Mouse (Mus musculus) hematopoietic multipotent progenitor cell, adult 10-12 weeks (in vitro differentiated cells): ENCODE measurements around the gene Prmt6. TPM values are rescaled to one million over a fixed set of nuclear protein-coding genes. Genes with fewer than 3 reads are reported as not detected.

Experiments
- polyA plus RNA-seq: library from polyadenylated mRNA; stranded (reverse); fragments of >175 nt; gene quantifications from 2 replicates; pipeline ENCODE4 v1.2.3, GENCODE M21; 2012; ENCODE audit warnings: low replicate concordance

Prmt6 gene
- polyA plus RNA-seq: 10.5 and 17.8 TPM in 2 replicates

GRCm38 (mm10) chr3:110250839-110251700, at the start of gene Prmt6:
Gene Prmt6, minus strand, starts transcription at chr3:110250998.

Other genes starting within 250 kb of the Prmt6 start
- gene Ntng1, start 107.0 kb downstream of the Prmt6 start, polyA plus RNA-seq: not detected in 2 replicates